Mouse (Mus musculus) thymus, adult 2 months (tissue): ENCODE measurements at regions not wholly inside any gene's neighbourhood (a gene's known extent, or its start where the extent isn't known, plus 50 kb on each side); places are given as distances from the start of the nearest gene placed in this dataset.

Experiments used
- CTCF ChIP-seq: fragments of 200-500 bp; IDR thresholded peaks from 2 replicates; pipeline ENCODE4 v1.5.1; 2012; ENCODE audit warnings: mild to moderate bottlenecking, control low read depth, low read length, moderate library complexity, borderline replicate concordance; ENCODE audit not compliant: control insufficient read depth, poor library complexity, insufficient read depth; ENCODE audit errors: extremely low read depth
- POLR2A ChIP-seq: fragments of 200-500 bp; IDR thresholded peaks from 2 replicates; pipeline ENCODE4 v1.6.1; 2012; ENCODE audit warnings: mild to moderate bottlenecking, low read length, control low read depth, moderate library complexity; ENCODE audit not compliant: control insufficient read depth, poor library complexity, insufficient read depth; ENCODE audit errors: extremely low read depth

DNA sequence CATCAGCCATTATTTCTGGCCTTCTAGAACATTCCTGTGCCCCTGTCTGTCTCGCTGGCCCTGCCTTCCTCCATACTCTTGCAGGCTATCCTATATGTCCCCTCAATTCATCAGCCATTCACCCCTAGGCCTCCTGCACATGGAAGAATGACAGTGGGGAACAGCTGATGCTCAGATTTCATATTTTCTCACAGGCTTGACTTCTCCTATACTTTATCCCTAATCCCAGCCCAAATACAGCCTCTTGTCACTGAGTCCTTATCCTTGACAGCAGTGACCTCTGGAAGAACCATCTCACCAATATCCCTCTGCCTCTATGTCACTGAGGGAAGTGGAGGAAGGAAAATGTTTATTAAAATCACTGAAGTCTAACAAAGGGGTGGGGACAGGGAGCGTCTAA lies 341.4 kb downstream of the Tns1 start:
- TF ChIP-seq CTCF (no peak), POLR2A (no peak)
